Mouse (Mus musculus) Muller cell, postnatal 12 days (primary cell): ENCODE results near the gene Ttc28.

Experiments
- DNase-seq: peaks from one replicate; pipeline ENCODE4 v3.0.0-alpha.2; 2015; ENCODE audit errors: inconsistent ontology term

Gene Ttc28

GRCm38 (mm10) chr5:111097233-111098160 lies 217.9 kb downstream of the Ttc28 start:
- no peak for DNase-seq

DNA sequence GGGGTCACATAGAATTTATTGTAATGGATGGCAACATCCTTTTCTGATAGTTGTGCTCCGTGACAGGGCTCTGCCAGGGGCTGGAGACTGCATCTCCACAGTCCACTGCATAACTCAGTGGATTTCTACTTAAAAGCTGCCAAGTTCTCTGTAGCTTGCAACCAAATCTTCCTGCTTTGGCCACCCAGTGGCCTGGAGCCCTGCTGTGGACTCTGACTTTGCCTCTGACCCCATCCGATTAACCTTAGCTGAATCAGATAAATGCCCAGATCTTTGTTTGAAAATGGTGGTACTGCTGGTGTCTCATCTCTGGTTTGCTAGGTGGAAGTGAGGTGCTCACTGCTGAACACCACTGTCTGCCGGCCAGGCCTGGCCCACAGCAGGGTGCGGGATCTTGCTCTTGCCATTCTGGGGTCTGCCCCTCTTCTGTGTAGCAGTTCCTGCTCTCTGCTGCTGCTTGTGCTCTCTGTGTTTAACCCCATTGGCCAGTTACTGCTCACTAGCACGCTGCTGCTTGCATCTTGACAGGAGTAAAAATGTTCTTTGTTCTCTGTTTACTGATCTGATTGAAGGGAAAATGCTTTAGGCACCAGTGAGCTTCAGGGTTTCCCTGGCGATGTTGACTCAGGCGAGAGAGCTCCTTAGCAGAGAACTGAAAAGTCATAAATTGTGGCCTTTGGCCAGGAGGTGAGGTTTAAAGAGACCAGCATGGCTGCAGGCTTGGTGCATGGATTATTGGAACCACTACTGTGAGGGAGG lies 219.1 kb downstream of the Ttc28 start:
- DNase-seq, result peak; percentile 67

GRCm38 (mm10) chr5:111100585-111100984 lies 221.0 kb downstream of the Ttc28 start:
- no peak for DNase-seq

GRCm38 (mm10) chr5:111101383-111101932 lies 221.9 kb downstream of the Ttc28 start:
- no peak for DNase-seq

GRCm38 (mm10) chr5:111104801-111105200 lies 225.2 kb downstream of the Ttc28 start:
- DNase-seq, result no peak

- DNase-seq, result no peak
Measured at GRCm38 (mm10) chr5:111111378-111111777, 231.8 kb downstream of the Ttc28 start.

GRCm38 (mm10) chr5:111113183-111113582 lies 233.6 kb downstream of the Ttc28 start:
- no peak for DNase-seq

GRCm38 (mm10) chr5:111113694-111114375 lies 234.2 kb downstream of the Ttc28 start:
- no peak for DNase-seq

DNA sequence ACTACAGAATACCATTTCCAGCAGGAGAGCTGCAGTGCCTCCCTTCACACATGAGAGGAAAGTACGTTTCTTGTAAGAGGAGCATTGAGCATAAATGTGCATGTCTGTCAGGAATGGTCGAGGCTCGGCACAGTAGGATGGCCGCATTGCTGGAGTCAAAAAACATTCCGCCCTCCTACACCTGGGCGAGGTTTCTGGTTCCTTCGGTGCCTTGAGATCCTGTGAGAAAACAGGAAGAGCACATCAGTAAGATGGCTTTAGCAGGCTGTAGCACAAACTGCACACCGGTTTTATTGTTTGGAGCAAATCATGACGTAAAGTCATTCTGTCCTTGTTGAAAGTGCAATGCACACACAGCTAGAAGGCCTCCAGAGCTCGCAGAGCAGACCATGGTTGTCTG lies 235.0 kb downstream of the Ttc28 start:
- no peak for DNase-seq

DNA sequence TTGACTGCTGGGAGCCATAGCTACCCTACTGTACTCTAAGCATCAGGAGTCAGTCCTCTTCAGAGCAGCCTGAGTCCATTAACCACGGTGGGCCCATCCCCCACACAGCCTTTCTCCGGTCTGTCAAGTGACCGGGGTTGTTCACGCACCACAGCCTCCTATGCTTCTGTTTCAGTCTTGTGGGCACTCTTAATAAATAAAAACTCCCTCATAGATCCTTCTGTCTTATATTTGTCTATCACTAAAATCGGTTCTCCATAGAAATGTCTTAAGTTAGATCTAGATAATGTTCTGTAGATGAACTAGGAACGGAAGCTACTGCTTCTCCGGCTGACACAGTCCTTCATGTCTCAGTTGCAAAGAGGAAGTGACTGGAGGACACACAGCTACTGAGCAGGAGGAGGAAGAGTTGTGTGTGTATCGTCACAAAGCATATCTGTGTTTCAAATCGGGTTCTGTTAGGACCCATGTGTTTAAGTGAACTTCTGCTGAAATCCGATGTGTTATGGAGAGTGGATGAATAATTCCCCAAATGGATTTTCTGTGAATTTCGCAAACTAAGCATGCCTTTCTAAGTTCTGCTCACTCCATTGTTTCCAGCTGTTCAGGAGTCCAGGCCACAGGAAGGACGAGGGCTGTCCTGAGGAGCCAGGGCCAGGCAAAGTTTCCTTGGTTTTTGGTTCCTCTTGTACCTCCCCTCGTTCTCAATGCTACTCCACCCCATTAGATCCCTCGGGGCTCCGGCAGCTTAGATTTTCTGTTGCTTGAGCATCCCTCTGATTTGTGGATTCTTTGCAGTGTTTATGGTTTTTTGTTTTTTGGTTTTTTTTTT lies 236.1 kb downstream of the Ttc28 start:
- no peak for DNase-seq

- DNase-seq, result no peak
Measured at GRCm38 (mm10) chr5:111119805-111120204, 240.2 kb downstream of the Ttc28 start.

DNA sequence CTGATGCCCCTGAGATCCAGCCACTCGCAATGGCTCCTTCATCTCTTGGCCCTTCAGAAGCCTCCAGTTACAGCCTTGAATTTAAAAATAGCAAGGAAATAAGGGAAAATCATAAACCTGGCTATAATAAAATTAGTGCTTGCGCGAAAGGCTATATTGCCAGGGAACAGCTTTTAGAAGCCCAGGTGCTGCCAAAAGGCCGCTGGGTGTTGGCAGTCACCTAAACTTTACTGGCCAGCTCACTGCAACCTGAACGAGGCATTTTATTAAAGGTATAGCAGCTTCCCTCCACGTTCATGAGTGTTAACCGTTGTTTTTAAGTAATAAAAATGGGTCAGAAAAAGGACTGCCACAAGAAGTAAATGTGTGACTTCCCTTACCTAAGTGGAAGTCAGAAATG lies 240.7 kb downstream of the Ttc28 start:
- DNase-seq, result no peak

DNA sequence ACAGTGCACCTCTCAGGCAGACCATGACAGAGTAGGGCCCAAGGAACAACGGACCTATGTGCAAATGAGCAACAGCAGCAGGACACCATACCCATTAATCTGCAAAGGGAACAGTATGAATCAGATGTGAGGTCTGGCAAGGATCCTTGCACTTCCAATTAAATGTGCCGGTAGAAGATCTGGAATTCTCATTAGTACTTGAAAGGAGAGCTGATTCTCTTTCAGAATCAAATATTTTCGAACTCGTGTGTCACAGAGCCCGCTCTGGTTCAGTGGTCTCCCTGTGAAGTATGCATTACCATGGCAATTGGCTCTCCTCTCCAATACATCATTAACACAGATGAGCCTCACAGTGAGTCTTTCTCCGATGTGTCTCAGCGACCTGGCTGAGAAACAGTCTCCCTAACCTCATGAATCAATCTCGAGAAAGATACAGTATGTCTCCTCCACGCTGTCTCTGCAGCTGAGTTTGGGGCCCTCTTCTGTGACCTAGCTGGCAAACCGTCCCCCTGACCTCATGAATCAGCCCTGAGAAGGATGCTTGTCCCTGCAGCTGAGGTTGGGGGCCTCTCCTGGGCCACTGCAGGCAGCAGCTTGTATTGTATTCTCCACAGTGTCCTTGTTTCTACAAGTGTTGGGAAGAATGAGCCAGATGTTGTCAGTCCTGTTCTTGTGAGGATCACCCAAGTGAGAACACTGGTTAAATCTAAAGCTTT lies 241.3 kb downstream of the Ttc28 start:
- peak; percentile 96 for DNase-seq

GRCm38 (mm10) chr5:111122332-111123049 lies 242.9 kb downstream of the Ttc28 start:
- peak; percentile 75 for DNase-seq

DNA sequence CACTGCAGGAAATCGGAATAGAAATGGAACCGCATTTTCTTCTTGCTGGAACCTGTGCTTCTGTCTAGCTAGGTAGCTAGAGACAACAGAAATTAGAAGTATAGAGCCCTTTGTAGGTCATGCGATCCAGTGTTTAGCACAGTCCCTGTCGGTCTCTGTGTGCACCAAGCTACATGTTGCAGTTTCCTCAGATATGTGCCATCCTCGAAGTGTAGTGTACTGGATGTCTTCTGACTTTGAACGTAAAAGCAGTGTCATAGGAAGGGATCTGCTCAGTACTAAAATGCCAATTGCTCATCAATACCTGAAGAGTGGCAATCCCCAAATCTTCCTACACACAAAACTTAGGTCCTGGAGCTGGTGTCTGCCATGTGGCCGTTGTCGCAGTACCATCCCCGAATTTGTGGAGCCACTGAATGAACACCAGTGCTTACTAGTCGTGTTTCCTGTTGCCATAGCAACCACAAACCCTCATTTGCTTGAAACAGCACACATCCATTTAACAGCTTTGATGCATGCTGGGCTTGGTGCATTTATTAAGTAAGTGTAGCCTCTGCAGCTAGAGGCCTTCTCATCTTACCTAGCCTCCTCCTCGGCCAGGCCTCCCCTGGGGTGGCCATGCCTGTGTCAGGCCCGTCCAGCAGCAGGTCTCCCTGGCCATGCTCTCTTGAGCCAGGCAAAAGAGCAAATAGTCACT lies 243.6 kb downstream of the Ttc28 start:
- DNase-seq, result no peak

DNA sequence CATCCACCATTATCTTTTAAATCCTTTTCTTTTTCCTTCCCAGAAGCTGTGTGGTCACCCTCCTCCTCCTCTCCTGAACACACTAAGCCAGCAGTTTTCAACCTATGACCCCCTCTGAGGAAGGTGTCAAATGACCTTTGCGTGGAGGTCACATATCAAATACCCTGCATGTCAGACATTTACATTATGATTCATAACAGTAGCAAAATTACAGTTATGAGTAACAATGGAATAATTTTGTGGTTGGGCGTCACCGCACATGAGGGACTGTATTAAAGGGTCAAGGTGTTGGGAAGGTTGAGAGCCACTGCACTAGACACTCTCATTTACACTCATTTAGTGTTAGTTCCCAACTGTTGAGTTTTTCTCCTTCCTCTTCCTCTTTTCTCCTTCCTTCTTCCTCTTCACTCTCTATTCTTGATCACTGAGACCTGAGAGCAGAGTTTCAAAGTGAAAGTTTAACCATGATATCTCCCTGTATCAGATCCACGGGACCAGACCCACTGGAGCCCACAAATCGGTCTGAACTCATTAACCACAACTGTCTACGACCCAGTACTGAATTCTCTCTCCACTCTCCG lies 245.1 kb downstream of the Ttc28 start:
- DNase-seq, result no peak

DNA sequence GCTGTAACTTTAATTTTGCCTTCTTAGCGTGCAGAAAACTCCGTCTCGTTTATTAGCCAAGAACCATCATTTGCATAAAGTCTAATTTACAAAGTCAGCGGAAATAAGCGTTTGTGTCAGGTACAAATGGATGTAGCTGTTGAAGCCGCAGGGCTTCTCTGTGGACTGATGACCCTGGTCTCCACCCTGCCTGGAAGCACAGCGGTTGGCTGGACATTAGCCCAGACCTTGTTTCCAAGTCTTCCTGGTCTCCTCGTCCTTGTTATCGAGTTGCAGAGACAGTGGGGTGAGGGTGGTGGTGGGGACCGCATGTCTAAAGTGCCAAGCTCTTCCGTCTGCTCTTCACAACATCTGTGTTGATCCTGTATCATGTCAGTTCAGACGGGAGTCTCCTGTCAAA lies 246.1 kb downstream of the Ttc28 start:
- no peak for DNase-seq

- DNase-seq, result no peak
Measured at GRCm38 (mm10) chr5:111127786-111128185, 248.2 kb downstream of the Ttc28 start.

- no peak for DNase-seq
Measured at GRCm38 (mm10) chr5:111130121-111130520, 250.5 kb downstream of the Ttc28 start.
